Mouse (Mus musculus) midbrain, embryonic 16.5 days (tissue): ENCODE measurements around the gene Zfp385a. TPM values are rescaled to one million over a fixed set of nuclear protein-coding genes. Genes with fewer than 3 reads are reported as not detected.

Experiments
- ATAC-seq: fragments of 200-750 bp; cut with Nextera tagmentation; 2 replicates; pipeline ENCODE4 v1.8.0; 2017; ENCODE audit warnings: moderate TSS enrichment
- H3K27ac ChIP-seq: fragments of 300-500 bp; sonication (generic); 2 replicates; pipeline ENCODE4 v1.5.1; 2014; ENCODE audit warnings: mild to moderate bottlenecking, low read length, mixed read lengths
- H3K27me3 ChIP-seq: fragments of 300-500 bp; sonication (generic); 2 replicates; pipeline ENCODE4 v1.6.1; 2014; ENCODE audit warnings: low read depth, low read length, mixed read lengths; ENCODE audit not compliant: control insufficient read depth, insufficient read depth
- H3K36me3 ChIP-seq: fragments of 300-500 bp; sonication (generic); 2 replicates; pipeline ENCODE4 v1.6.1; 2014; ENCODE audit warnings: mild to moderate bottlenecking, low read length, moderate library complexity, mixed read lengths; ENCODE audit not compliant: control insufficient read depth, insufficient read depth
- H3K4me1 ChIP-seq: fragments of 300-500 bp; sonication (generic); 2 replicates; pipeline ENCODE4 v1.6.1; 2014; ENCODE audit warnings: mild to moderate bottlenecking, low read length, mixed read lengths; ENCODE audit not compliant: control insufficient read depth, insufficient read depth
- H3K4me2 ChIP-seq: fragments of 300-500 bp; sonication (generic); 2 replicates; pipeline ENCODE4 v1.6.1; 2014; ENCODE audit warnings: mild to moderate bottlenecking, low read length, mixed read lengths
- H3K4me3 ChIP-seq: fragments of 300-500 bp; sonication (generic); 2 replicates; pipeline ENCODE4 v1.5.1; 2014; ENCODE audit warnings: low read depth, mild to moderate bottlenecking, low read length, moderate library complexity, mixed read lengths
- H3K9ac ChIP-seq: fragments of 300-500 bp; sonication (generic); 2 replicates; pipeline ENCODE4 v1.6.1; 2014; ENCODE audit warnings: low read depth, low read length, mixed read lengths
- H3K9me3 ChIP-seq: fragments of 300-500 bp; sonication (generic); replicated peaks from 2 replicates; pipeline ENCODE4 v1.6.1; 2014; ENCODE audit warnings: mild to moderate bottlenecking, low read length, mixed read lengths; ENCODE audit not compliant: control insufficient read depth, poor library complexity, severe bottlenecking
- WGBS: fragments of 180-500 bp; shearing (Covaris S2); extraction: QIAGEN DNeasy Blood & Tissue Kit; methylation state at CpG from one replicate; pipeline ENCODE4 v1.1.7; 2014; 5-methylcytosine and 5-hydroxymethylcytosine counted together
- polyA plus RNA-seq: library from polyadenylated mRNA; unstranded; fragments of >200 nt; fragmentation: Nextera tagmentation; extraction: Ambion mirVana; gene quantifications from 2 replicates; pipeline ENCODE4 v1.2.1, GENCODE M21; 2015

Gene Zfp385a
- polyA plus RNA-seq, 1 experiment from 2014 or later = 22.7 TPM

- Histone ChIP-seq H3K4me3 (no peak within 1 kb of the TSS), H3K27ac (no peak within 1 kb of the TSS), H3K27me3 (no peaks in the 10 kb centered on the region; the same call in 1 of the 2 replicates), H3K36me3 (peaks cover 8% of the 10 kb centered on the region; the same call in 1 of the 2 replicates), H3K4me1 (peaks cover 32% of the 10 kb centered on the region), H3K9ac (0 out of 2 replicates have a peak within 1 kb of the TSS, but pooled peaks have one; percentile 6), H3K9me3 (no peaks in the 10 kb centered on the region), H3K4me2 (no peak within 1 kb of the TSS)
- ATAC-seq = no peak
- 65% methylated on average over 6 of the region's 6 CpGs for WGBS
Measured at GRCm38 (mm10) chr15:103310365-103310910, 29.5 kb downstream of the Zfp385a start, which contains the start of gene Gpr84. Gene Gpr84 (minus strand): TSS chr15:103310612.

- Histone ChIP-seq H3K4me1 (peaks cover 29% of the 10 kb centered on the region), H3K36me3 (no peaks in the 10 kb centered on the region), H3K9me3 (no peaks in the 10 kb centered on the region), H3K4me2 (peak overlapping the region; percentile 10; the same call in 1 of the 2 replicates), H3K27ac (no peak overlapping the region), H3K4me3 (no peak overlapping the region), H3K9ac (peak overlapping the region; percentile 56), H3K27me3 (no peaks in the 10 kb centered on the region; the same call in 1 of the 2 replicates)
- WGBS = 61% methylated on average over 26 of the region's 26 CpGs
- ATAC-seq = no peak
Measured at GRCm38 (mm10) chr15:103308876-103309580, 30.9 kb downstream of the Zfp385a start.

GRCm38 (mm10) chr15:103308056-103308875, 31.6 kb downstream of the Zfp385a start:
- Histone ChIP-seq H3K9ac (peak overlapping the region; percentile 56), H3K27me3 (no peaks in the 10 kb centered on the region; the same call in 1 of the 2 replicates), H3K27ac (no peak overlapping the region), H3K9me3 (no peaks in the 10 kb centered on the region), H3K4me3 (no peak overlapping the region), H3K4me1 (peaks cover 31% of the 10 kb centered on the region), H3K36me3 (no peaks in the 10 kb centered on the region), H3K4me2 (peak overlapping the region; percentile 10; the same call in 1 of the 2 replicates)
- ATAC-seq = no peak
- 47% methylated on average over 28 of the region's 28 CpGs for WGBS

GRCm38 (mm10) chr15:103307125-103307524, 32.8 kb downstream of the Zfp385a start:
- peak overlapping the region; percentile 53; the same call in 1 of the 2 replicates for H3K9ac ChIP-seq
- no peak overlapping the region; the same call in 1 of the 2 replicates for H3K4me2 ChIP-seq
- H3K4me3 ChIP-seq = no peak overlapping the region
- no peak for ATAC-seq
- WGBS = under 1% methylated on average over 7 of the region's 7 CpGs
- peaks cover 39% of the 10 kb centered on the region for H3K4me1 ChIP-seq
- H3K27me3 ChIP-seq = no peaks in the 10 kb centered on the region; the same call in 1 of the 2 replicates
- H3K27ac ChIP-seq = peak overlapping the region; percentile 75
- no peaks in the 10 kb centered on the region for H3K9me3 ChIP-seq
- no peaks in the 10 kb centered on the region for H3K36me3 ChIP-seq

GRCm38 (mm10) chr15:103305792-103306645, 33.9 kb downstream of the Zfp385a start:
- no peaks in the 10 kb centered on the region for H3K9me3 ChIP-seq
- ATAC-seq = no peak
- H3K4me1 ChIP-seq = peaks cover 49% of the 10 kb centered on the region
- H3K9ac ChIP-seq = peak overlapping the region; percentile 85
- no peaks in the 10 kb centered on the region for H3K36me3 ChIP-seq
- peak overlapping the region; percentile 39 for H3K4me3 ChIP-seq
- no peaks in the 10 kb centered on the region; the same call in 1 of the 2 replicates for H3K27me3 ChIP-seq
- H3K4me2 ChIP-seq = peak overlapping the region; percentile 78
- H3K27ac ChIP-seq = peak overlapping the region; percentile 99
- 28% methylated on average over 8 of the region's 8 CpGs for WGBS

GRCm38 (mm10) chr15:103305070-103305678, 34.7 kb downstream of the Zfp385a start:
- peak; percentile 96 for ATAC-seq
- Histone ChIP-seq H3K9me3 (no peaks in the 10 kb centered on the region), H3K4me2 (peak overlapping the region; percentile 79), H3K4me1 (peaks cover 57% of the 10 kb centered on the region), H3K4me3 (peak overlapping the region; percentile 45), H3K27me3 (no peaks in the 10 kb centered on the region; the same call in 1 of the 2 replicates), H3K36me3 (no peaks in the 10 kb centered on the region), H3K27ac (peak overlapping the region; percentile 99), H3K9ac (peak overlapping the region; percentile 85)
- under 1% methylated on average over 56 of the region's 71 CpGs for WGBS

- Histone ChIP-seq H3K9ac (peak overlapping the region; percentile 80), H3K9me3 (no peaks in the 10 kb centered on the region), H3K4me3 (peak overlapping the region; percentile 45), H3K4me2 (peak overlapping the region; percentile 79), H3K36me3 (no peaks in the 10 kb centered on the region), H3K4me1 (peaks cover 63% of the 10 kb centered on the region), H3K27ac (peak overlapping the region; percentile 96), H3K27me3 (no peaks in the 10 kb centered on the region; the same call in 1 of the 2 replicates)
- ATAC-seq = peak; percentile 0
- 0% methylated on average over 9 of the region's 9 CpGs for WGBS
Measured at GRCm38 (mm10) chr15:103304616-103304969, 35.3 kb downstream of the Zfp385a start.
